Mouse (Mus musculus) limb, embryonic 14.5 days (tissue): Measurements from ENCODE around the gene Cyp4f13. TPM values are rescaled to one million over a fixed set of nuclear protein-coding genes. Genes with fewer than 3 reads are reported as not detected.

Source experiments
- ATAC-seq: fragments of 200-750 bp; cut with Nextera tagmentation; 2 replicates; pipeline ENCODE4 v1.8.0; 2017; ENCODE audit warnings: low read depth, moderate number of reproducible peaks, moderate TSS enrichment; ENCODE audit not compliant: low FRiP score
- DNase-seq: peaks from one replicate; pipeline ENCODE4 v3.0.0-alpha.2; 2015; ENCODE audit warnings: low spot score
- H3K27ac ChIP-seq: fragments of 300-500 bp; sonication (generic); replicated peaks from 2 replicates; pipeline ENCODE4 v1.5.1; 2014; ENCODE audit warnings: low read depth, mild to moderate bottlenecking, low read length, moderate library complexity, mixed read lengths
- H3K27me3 ChIP-seq: fragments of 300-500 bp; sonication (generic); 2 replicates; pipeline ENCODE4 v1.6.1; 2014; ENCODE audit warnings: low read length, mixed read lengths; ENCODE audit not compliant: control insufficient read depth, insufficient read depth
- H3K36me3 ChIP-seq: fragments of 300-500 bp; sonication (generic); 2 replicates; pipeline ENCODE4 v1.6.1; 2014; ENCODE audit warnings: mild to moderate bottlenecking, low read length, moderate library complexity, mixed read lengths; ENCODE audit not compliant: control insufficient read depth, insufficient read depth
- H3K4me1 ChIP-seq: fragments of 300-500 bp; sonication (generic); 2 replicates; pipeline ENCODE4 v1.6.1; 2014; ENCODE audit warnings: antibody characterized with exemption, low read length, mixed read lengths; ENCODE audit not compliant: control insufficient read depth, insufficient read depth
- H3K4me2 ChIP-seq: fragments of 300-500 bp; sonication (generic); replicated peaks from 2 replicates; pipeline ENCODE4 v1.6.1; 2014; ENCODE audit warnings: low read depth, mild to moderate bottlenecking, low read length, moderate library complexity; ENCODE audit not compliant: severe bottlenecking
- H3K4me3 ChIP-seq: fragments of 300-500 bp; sonication (generic); replicated peaks from 2 replicates; pipeline ENCODE4 v1.5.1; 2014; ENCODE audit warnings: low read length
- H3K9ac ChIP-seq: fragments of 300-500 bp; sonication (generic); 2 replicates; pipeline ENCODE4 v1.6.1; 2014; ENCODE audit warnings: mild to moderate bottlenecking, low read depth, low read length, moderate library complexity; ENCODE audit not compliant: severe bottlenecking
- H3K9me3 ChIP-seq: fragments of 300-500 bp; sonication (generic); 2 replicates; pipeline ENCODE4 v1.6.1; 2016; ENCODE audit warnings: low read length; ENCODE audit not compliant: control insufficient read depth
- POLR2A ChIP-seq: fragments of 200-500 bp; IDR thresholded peaks from 2 replicates; pipeline ENCODE4 v1.8.0; 2012; ENCODE audit warnings: inconsistent platforms, mild to moderate bottlenecking, moderate library complexity, borderline replicate concordance; ENCODE audit not compliant: insufficient read depth, insufficient read length; ENCODE audit errors: extremely low read depth
- WGBS: fragments of 180-500 bp; shearing (Covaris S2); extraction: QIAGEN DNeasy Blood & Tissue Kit; methylation state at CpG from one replicate; pipeline ENCODE4 v1.1.7; 2014; 5-methylcytosine and 5-hydroxymethylcytosine counted together
- polyA plus RNA-seq, 2 experiments: library from polyadenylated mRNA; depleted of rRNA in 1 of 2; stranded (reverse) in 1 of 2; unstranded in 1 of 2; fragments of >200 nt; fragmentation: Nextera tagmentation in 1 of 2; extraction: Ambion mirVana in 1 of 2; gene quantifications; 2 replicates each; pipeline versions ENCODE4 v1.2.1 to v1.2.3; 2012 to 2014

Gene Cyp4f13
- polyA plus RNA-seq, 2 experiments, result 12.8 to 22.1 TPM

- 72% methylated on average over 10 of the region's 10 CpGs for WGBS
Measured at GRCm38 (mm10) chr17:32906172-32906571, 41.0 kb downstream of the Cyp4f13 start.

DNA sequence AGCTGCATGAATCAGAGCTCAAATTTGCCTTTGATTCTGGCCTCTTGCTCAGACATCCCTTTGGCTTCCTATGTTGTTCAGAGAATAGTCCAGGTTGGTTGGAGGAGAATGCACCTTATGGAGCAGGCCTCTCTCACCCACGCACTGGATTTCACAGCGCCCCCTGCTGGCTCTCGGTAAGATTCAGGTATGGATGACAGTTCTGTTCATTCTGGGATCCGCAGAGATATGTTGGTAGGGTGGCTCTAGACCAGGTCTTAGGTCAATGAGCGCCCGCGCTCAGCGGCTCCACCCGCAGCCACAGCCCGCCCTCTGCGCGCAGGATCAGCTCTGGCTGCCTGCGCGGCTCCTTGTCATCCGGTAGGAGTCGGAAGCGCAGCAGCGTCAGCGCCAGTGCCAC, 42.0 kb downstream of the Cyp4f13 start:
- no peaks in the 10 kb centered on the region for H3K9me3 ChIP-seq
- H3K9ac ChIP-seq, result no peak overlapping the region
- H3K27me3 ChIP-seq, result no peaks in the 10 kb centered on the region
- no peak overlapping the region for H3K27ac ChIP-seq
- no peak for TF ChIP-seq POLR2A
- no peaks in the 10 kb centered on the region for H3K36me3 ChIP-seq
- H3K4me1 ChIP-seq, result no peaks in the 10 kb centered on the region
- DNase-seq (no peak), ATAC-seq (no peak)
- H3K4me3 ChIP-seq, result no peak overlapping the region
- H3K4me2 ChIP-seq, result no peak overlapping the region; the same call in 1 of the 2 replicates
- 11% methylated on average over 19 of the region's 19 CpGs for WGBS

More at GRCm38 (mm10) chr17:32906172-32906571, 41.0 kb downstream of the Cyp4f13 start:
- no peak for TF ChIP-seq POLR2A
- no peak overlapping the region for H3K9ac ChIP-seq
- no peak for ATAC-seq
- H3K4me2 ChIP-seq, result no peak overlapping the region
- DNase-seq, result no peak
- no peak overlapping the region for H3K4me3 ChIP-seq
- no peak overlapping the region for H3K27ac ChIP-seq
- H3K27me3 ChIP-seq, result no peaks in the 10 kb centered on the region
- no peaks in the 10 kb centered on the region for H3K9me3 ChIP-seq
- H3K4me1 ChIP-seq, result no peaks in the 10 kb centered on the region
- no peaks in the 10 kb centered on the region for H3K36me3 ChIP-seq

DNA sequence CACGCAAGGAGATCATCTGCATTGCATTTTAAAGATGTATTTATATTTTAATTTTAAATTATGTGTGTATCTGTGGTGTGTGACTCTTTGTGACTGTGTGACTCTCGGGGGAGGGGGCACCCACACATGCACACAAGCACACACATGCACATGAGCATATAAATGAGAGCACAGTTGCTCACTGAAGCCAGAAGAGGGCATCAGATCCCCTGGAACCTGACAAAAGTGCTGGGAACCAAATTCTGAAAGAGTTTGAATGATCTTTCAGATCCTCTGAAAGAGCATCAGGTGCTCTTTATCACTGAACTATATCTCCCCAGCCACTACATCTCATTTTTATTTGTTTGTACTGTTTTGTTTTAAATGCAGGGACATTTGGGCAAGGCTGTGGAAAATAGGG, 42.8 kb downstream of the Cyp4f13 start:
- ATAC-seq (no peak), DNase-seq (no peak)
- Histone ChIP-seq H3K9me3 (no peaks in the 10 kb centered on the region), H3K9ac (no peak overlapping the region), H3K36me3 (no peaks in the 10 kb centered on the region), H3K27ac (no peak overlapping the region), H3K27me3 (no peaks in the 10 kb centered on the region), H3K4me1 (no peaks in the 10 kb centered on the region), H3K4me2 (no peak overlapping the region), H3K4me3 (no peak overlapping the region)
- WGBS, result 58% methylated on average over 2 of the region's 2 CpGs
- TF ChIP-seq POLR2A, result no peak

DNA sequence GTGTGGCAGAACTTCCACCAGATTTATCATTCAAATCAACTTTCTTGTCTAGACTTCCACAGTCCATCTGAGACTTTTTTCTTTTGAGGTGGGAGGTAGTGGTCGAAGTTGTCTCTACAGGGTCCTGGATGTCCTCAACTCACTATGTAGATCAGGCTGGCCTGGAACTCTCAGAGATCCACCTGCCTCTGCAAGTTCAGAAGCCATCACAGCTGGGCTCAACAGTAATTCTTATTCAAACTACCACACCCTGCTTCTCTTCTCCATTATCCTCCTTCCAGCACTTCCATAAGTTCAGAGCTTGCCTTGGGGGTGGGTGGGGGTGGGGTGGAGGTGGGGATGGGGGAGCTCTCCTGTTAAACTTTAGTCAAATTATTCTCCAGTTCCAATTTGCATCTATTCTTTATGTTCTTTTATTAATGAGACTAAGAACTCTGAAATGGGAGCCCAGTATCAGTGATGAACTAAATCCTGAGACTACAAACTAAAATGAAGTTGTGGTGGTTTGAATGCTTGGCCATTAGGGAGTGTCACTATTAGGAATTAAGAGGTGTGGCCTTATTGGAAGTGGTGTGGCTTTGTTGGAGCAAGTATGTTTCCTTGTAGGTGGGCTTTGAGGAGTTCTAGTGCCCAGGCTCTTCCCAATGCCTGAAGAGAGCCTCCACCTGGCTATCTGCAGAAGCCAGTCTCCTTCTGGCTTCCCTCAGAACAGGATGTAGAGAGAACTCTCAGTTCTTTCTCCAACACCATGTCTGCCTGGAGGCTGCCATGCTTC, 45.3 kb downstream of the Cyp4f13 start:
- Histone ChIP-seq H3K9me3 (no peaks in the 10 kb centered on the region), H3K4me2 (no peak overlapping the region), H3K36me3 (no peaks in the 10 kb centered on the region), H3K27ac (no peak overlapping the region), H3K9ac (no peak overlapping the region), H3K4me3 (no peak overlapping the region), H3K4me1 (no peaks in the 10 kb centered on the region), H3K27me3 (no peaks in the 10 kb centered on the region)
- ATAC-seq (no peak), DNase-seq (no peak)
- TF ChIP-seq POLR2A, result no peak
- 80% methylated on average over 1 of the region's 1 CpGs for WGBS

DNA sequence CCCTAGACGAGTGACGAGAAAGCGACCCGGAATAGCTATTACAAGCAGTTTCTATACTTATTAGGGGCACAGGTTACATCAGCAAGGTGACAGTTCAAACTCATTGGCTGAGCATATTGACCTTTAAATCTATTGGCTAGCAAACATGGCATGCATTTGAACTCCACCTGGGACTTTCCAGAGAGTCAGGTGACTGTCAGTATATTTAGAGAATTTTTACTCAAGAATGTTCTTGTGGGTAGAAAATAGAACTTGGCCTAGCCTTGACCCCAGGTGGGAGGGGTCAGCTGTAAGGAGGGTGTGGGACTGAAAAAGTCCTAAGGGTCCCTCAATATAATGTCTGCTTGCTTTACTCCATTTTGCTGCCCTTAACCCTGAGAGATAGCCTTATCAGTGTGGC, 51.8 kb downstream of the Cyp4f13 start:
- no peak overlapping the region for H3K27ac ChIP-seq
- H3K36me3 ChIP-seq, result no peaks in the 10 kb centered on the region
- no peak overlapping the region for H3K9ac ChIP-seq
- no peaks in the 10 kb centered on the region for H3K9me3 ChIP-seq
- H3K4me2 ChIP-seq, result no peak overlapping the region
- peaks cover 1% of the 10 kb centered on the region; the same call in 1 of the 2 replicates for H3K4me1 ChIP-seq
- no peak overlapping the region for H3K4me3 ChIP-seq
- DNase-seq, result no peak
- ATAC-seq, result no peak
- 88% methylated on average over 4 of the region's 4 CpGs for WGBS
- H3K27me3 ChIP-seq, result no peaks in the 10 kb centered on the region
- no peak for TF ChIP-seq POLR2A
